Mouse (Mus musculus): ENCODE measurements around the gene Ccdc191.

- TF ChIP-seq ETS1 (IDR thresholded peaks at IDR 0.05; ENCODE audit: low read depth, low read length): no peak
- TF ChIP-seq TCF12 (IDR thresholded peaks at IDR 0.05; ENCODE audit: low read depth, low read length): no peak
- TF ChIP-seq CTCF (IDR thresholded peaks at IDR 0.05 in 2 of 3, conservative IDR thresholded peaks at IDR 0.05 in 1 of 3; ENCODE audit: control insufficient read depth in 1 of 3, insufficient read depth in 1 of 3, low read depth in 2 of 3, low read length in 3 of 3, poor library complexity in 1 of 3, severe bottlenecking in 1 of 3): no peak
- TF ChIP-seq MYC (IDR thresholded peaks at IDR 0.05; ENCODE audit: low read depth, low read length): no peak
- no peak for TF ChIP-seq TBP (IDR thresholded peaks at IDR 0.05; ENCODE audit: low read depth, low read length)
- no peak for TF ChIP-seq ZNF384 (IDR thresholded peaks at IDR 0.05; ENCODE audit: low read depth, low read length)
- TF ChIP-seq RAD21 (IDR thresholded peaks at IDR 0.05; ENCODE audit: low read depth, low read length): no peak
- TF ChIP-seq EP300 (IDR thresholded peaks at IDR 0.05; ENCODE audit: low read depth in 1 of 2, low read length in 2 of 2): no peak
- no peak for TF ChIP-seq USF2 (IDR thresholded peaks at IDR 0.05; ENCODE audit: borderline replicate concordance in 1 of 2, insufficient read depth in 1 of 2, low read depth in 1 of 2, low read length in 2 of 2)
Observed at GRCm38 (mm10) chr16:43935367-43935766, 45.8 kb downstream of the Ccdc191 start.

All from MEL (cell line).